Mouse (Mus musculus) left cerebral cortex, adult 6 months (tissue): ENCODE results near the gene Txnrd3. TPM values are rescaled to one million over a fixed set of nuclear protein-coding genes. Genes with fewer than 3 reads are reported as not detected.

ENCODE experiments used
- long read RNA-seq, 2 experiments: library from polyadenylated mRNA; unstranded; transcript quantifications; one replicate each; pipeline ENCODE4 v2.0.0; 2019 to 2020
- polyA plus RNA-seq: library from polyadenylated mRNA; unstranded; fragments of <200 nt; fragmentation: Nextera tagmentation; gene quantifications from 2 replicates; pipeline ENCODE4 v1.2.3, GENCODE M21; 2021

The Txnrd3 gene
- 3.1 and 3.7 TPM in 2 replicates for polyA plus RNA-seq
- long read RNA-seq, experiment 1, transcript Txnrd3-201 (16 exons, 2,836 nt): major isoform, 16 of 22 reads
- long read RNA-seq, experiment 1, partial matches to known transcripts: 2 of 22 reads
- long read RNA-seq, experiment 1, other reads (novel, unspliced or antisense): 4 of 22 reads
- long read RNA-seq, experiment 2, transcript Txnrd3-201 (16 exons, 2,836 nt): major isoform, 5 of 6 reads
- long read RNA-seq, experiment 2, partial matches to known transcripts: 0 of 6 reads
- long read RNA-seq, experiment 2, other reads (novel, unspliced or antisense): 1 of 6 reads

DNA sequence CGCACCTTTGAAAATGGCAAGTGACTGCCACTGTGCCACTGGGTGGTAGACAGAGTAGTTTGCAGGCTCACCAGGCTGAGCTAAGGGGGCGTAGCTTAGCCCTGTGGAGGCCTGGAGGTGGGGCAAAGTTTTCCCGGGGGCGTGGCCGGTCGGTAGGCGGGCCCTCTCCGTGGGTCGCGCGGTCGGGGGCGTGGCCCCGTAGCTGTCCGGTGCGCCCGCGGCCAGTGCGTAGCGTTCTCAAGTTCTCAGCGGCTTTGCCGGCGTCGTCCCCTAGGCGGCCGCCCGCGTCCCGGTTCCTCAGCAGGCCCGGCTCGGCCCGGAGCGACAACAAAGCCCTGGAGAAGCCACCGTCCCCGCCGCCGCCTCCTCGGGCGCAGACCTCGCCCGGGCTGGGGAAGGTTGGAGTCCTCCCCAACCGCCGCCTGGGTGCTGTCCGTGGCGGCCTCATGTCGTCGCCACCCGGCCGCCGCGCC, at the start of gene Txnrd3:
Gene Txnrd3 (plus strand): TSS at position 191 of the 473 bp plus-strand sequence.

DNA sequence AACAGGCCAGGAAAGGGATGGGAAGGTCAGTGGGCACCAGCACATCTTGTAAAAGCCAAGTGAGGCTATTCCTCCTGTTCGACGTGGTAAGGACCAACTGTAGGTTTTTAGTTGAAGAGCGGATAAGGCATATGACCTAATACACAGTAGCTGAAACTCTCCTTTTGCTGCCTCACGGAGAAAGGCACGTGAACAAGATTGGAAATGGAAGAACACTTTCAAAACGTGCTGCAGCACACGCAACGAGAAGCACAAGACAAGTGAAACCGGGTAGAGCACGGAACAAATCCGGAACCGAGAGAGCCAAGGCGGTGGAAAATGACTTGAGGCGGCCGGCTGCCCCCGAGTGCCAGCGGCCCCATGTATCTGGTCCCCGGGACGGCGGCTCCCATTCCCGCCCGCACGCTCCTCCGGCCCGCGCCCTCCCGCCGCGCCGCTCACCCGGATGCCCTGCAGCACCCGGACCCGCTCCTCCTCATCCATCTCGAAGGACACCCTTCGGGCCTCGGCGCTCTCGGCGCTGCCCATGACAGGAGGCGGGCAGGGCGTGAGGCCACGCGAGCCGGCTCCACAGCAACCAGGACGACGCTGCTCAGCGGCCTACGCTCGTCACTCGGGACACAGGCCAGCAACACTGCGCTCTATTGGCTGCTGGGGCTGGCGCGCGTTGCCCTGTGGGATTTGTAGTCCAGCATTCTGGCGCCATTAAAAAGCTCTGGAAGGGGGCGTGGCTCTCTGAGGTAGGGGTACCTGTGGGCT, 48.6 kb upstream of the Txnrd3 start, which contains the start of gene Chchd6:
Gene Chchd6 (minus strand): TSS at position 635 of the 759 bp plus-strand sequence.

DNA sequence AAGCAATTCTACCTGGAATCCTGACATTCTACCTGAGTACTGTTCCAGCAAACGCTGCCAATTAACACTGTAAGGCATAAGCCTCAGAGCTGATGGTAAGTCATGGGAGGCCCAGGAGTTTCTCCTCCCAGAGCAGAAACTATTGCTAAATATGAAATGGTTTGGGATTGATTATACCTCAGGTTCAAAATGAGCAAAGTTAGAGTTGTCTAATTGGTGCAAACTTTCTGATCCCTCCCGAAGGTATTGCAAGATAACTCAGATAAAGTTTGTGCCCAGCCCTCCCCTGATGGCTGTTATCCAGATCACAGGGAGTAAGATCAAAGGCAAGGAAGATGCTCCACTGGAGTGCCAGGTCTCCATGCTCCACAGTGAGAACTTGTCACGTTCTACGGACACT, 63.5 kb downstream of the Txnrd3 start, which contains the start of gene Vmn1r40:
Gene Vmn1r40 (plus strand): TSS at position 301 of the 400 bp plus-strand sequence.

Other genes starting within 250 kb of the Txnrd3 start
- gene Chchd6, start 48.3 kb upstream of the Txnrd3 start, polyA plus RNA-seq: 267 and 303 TPM in 2 replicates
- not detected in 2 replicates for gene Vmn1r40, start 63.6 kb downstream of the Txnrd3 start, polyA plus RNA-seq
- gene Vmn1r41, start 96.8 kb downstream of the Txnrd3 start, polyA plus RNA-seq: not detected in 2 replicates
- not detected in 2 replicates for gene Vmn1r42, start 232.4 kb downstream of the Txnrd3 start, polyA plus RNA-seq
- gene Vmn1r43, start 232.4 kb downstream of the Txnrd3 start, polyA plus RNA-seq: not detected in 2 replicates
- gene Vmn1r44, start 239.7 kb downstream of the Txnrd3 start, polyA plus RNA-seq: not detected in 2 replicates